Mouse (Mus musculus): ENCODE results near the gene Ttc41. TPM values are rescaled to one million over a fixed set of nuclear protein-coding genes. Genes with fewer than 3 reads are reported as not detected.
"Not testable (repeated sequence)": the region's sequence is repeated elsewhere in the genome, so short reads cannot be mapped to it uniquely, and the experiment has no call there.

Gene Ttc41
- 0.48 to 1.4 TPM (median 1.1 TPM) in 3 replicates for total RNA-seq (2017)

DNA sequence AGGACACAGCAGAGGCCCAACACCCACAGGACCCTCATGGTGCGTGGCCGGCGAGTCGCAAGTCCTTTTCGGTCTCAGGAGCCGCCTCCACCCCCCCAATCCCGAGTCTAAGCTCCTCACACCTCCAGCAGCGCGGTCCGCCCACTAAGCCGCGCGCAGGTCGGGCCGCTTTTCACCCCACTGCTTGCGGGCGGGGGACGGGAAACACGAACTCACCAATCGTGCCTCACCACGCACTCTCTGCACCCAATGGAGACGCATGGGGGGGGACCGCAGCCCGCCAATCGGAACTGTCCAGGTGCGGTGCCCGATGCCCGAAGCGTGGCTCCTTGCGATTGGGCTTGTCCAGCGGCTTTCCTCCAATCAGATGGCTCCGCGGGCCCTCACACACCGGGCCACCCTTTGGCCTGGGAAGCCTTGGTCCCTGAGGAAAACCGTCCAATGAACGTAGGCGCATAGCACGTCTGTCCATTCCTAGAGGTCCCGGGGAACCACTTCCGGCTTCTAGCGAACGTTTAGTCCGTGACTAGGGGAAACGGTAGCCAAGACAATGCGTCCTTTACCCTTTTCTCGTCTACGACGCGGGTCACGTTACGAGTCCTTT, at the start of gene Ttc41, which contains the start of gene Hsp90b1:
TSS of gene Ttc41 (plus strand) at position 494 of the 604 bp plus-strand sequence.
TSS of gene Hsp90b1 (minus strand) at position 192 of the 604 bp plus-strand sequence.
- ATAC-seq (replicated peaks; ENCODE audit: insufficient number of reproducible peaks, low FRiP score, low TSS enrichment, poor library complexity, severe bottlenecking) = peak; percentile 84

- not testable (repeated sequence) for ATAC-seq (replicated peaks; ENCODE audit: insufficient number of reproducible peaks, low FRiP score, low TSS enrichment, poor library complexity, severe bottlenecking)
Measured at GRCm38 (mm10) chr10:86670550-86670949, 35.1 kb upstream of the Ttc41 start.

DNA sequence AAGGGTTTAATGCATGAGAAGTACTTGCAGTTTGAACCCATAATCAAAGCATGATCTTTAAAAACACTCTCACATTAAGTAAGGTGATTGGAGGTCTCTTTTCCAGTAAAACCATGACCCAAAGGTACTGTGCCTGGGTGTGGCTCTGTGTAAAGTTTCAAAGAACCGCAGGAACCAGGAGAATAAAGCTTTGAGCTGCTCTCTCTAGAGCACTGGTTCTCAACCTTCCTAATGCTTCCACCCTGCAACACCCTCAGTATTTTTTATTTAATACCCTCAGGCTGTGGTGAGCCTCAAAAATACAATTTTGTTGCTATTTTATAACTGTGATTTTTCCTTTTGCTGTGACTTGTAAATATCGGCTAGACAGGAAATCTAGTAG, 20.8 kb upstream of the Ttc41 start:
- ATAC-seq (replicated peaks; ENCODE audit: insufficient number of reproducible peaks, low FRiP score, low TSS enrichment, poor library complexity, severe bottlenecking) = not testable (repeated sequence)

DNA sequence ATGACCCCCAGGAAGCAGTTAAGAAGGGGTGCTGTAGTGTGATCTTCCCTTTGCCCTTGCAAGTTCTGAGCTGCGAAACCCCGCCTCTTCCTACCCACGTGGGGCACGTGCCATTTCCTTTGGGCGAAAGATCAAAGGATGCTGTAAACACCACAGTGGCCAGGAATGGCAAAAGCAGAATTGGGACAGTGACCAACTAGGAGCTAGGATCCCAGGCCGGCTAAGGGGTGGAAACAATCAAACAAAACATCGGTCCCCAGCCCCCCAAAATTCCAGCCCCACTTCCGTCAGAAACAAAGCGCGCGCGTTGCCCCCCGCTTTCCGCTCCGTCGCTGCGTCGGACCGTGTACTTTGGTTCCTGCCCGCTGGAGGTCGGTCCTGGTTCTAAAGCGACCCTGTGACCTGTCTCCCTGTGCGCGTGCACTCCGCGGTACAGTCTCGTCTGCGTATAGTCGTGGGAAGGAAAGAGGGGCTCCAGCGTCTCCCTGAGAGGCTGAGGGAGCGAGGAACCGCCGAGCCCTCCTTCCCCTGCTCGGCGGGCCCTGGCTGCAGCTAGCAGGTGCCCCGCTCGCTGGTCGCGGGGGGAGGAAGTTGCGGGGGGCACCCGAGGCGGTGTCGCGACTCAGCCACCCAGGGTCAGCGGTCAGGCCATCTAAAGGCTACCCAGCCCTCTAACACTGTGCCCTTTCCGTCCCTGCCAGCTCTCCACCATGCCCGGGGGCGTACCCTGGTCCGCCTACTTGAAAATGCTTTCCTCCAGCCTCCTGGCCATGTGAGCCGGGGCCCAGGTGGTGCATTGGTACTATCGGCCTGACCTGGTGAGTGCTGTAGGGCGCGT, 20.2 kb upstream of the Ttc41 start:
- ATAC-seq (replicated peaks; ENCODE audit: insufficient number of reproducible peaks, low FRiP score, low TSS enrichment, poor library complexity, severe bottlenecking) = peak; percentile 79

DNA sequence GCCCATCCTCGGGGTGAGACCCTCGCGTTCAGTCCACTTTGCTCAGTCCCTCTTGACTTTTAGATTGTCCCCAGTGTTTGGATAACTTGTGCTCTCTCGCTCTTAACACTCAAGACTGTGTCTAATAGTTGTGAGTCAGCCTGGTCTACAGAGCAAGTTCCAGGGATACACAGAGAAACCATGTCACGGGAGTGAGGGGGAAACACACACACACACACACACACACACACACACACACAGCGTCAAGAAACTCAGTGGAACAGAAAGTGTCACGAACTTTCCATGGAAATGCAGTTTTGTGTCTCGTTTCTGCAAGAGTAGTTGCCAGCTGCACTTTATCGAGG, 19.6 kb upstream of the Ttc41 start:
- ATAC-seq (replicated peaks; ENCODE audit: insufficient number of reproducible peaks, low FRiP score, low TSS enrichment, poor library complexity, severe bottlenecking) = 0 out of 2 replicates have a peak, but pooled peaks have one; percentile 23

DNA sequence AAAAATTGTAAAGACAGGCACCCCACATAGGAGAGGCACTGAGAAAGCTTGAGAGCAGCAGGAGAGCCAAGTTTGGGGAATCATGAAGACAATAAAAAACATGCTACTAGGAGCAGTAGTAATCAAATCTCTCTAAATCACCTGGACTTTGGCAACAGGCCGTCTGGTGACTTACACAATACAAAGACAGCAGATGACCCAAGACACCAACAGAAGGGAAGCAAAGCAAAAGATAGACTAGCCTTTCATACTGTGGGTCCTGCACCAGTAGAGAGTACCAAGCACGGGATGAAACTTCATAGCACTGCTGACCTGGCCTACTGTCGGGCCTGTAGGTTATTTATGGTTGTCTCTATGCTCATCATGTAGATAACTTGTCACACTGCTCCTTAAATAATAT, 5.4 kb upstream of the Ttc41 start:
- no peak for ATAC-seq (replicated peaks; ENCODE audit: insufficient number of reproducible peaks, low FRiP score, low TSS enrichment, poor library complexity, severe bottlenecking)

- ATAC-seq (replicated peaks; ENCODE audit: insufficient number of reproducible peaks, low FRiP score, low TSS enrichment, poor library complexity, severe bottlenecking) = no peak
Measured at GRCm38 (mm10) chr10:86700973-86701372, 4.6 kb upstream of the Ttc41 start.

DNA sequence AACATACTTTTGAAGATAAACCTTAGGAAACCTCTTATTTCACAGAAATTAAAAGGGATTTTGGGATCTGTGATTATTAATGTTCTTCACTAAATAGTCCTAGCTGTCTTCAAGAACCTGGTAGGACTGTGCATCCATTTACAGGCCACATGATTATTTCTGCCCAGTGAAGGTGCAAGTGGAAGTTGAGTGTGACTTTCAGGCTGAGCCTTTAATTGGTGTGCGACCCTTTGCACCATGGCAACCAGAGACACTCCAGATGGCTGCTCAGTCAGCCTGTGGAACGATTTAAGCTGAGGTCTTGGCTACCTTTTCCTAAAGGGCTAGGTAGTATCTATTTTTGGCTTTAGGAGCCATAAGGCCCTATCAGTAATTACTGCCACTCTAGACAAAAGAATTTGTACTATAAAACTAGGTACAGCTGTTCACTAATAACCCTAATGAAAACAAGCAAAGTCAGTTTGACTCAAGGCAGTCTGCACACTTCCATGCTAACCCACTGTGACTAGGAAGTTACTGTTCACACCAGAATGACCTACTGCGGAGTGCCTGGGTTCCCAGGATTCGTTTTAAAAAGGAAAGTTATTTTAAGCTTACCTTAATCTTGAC, 3.2 kb upstream of the Ttc41 start:
- no peak for ATAC-seq (replicated peaks; ENCODE audit: insufficient number of reproducible peaks, low FRiP score, low TSS enrichment, poor library complexity, severe bottlenecking)

DNA sequence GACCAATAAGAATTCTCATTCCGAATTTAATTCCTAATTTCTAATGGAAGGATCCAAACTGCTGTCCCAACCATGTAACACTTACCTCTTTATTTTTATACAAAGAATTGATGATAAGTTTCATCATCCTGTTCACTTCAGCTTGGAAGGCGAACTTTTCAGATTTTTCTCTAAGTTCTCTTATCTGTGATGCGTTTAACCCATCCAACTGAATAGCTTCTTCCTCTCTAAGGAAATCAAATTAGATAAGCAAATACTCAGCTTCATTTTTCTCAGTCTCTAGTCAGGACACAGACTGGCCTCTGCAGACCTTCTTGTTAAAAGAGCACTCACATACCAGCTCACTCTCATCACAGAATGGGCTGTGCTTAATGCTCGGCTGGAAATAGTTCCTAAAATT, 2.2 kb upstream of the Ttc41 start:
- ATAC-seq (replicated peaks; ENCODE audit: insufficient number of reproducible peaks, low FRiP score, low TSS enrichment, poor library complexity, severe bottlenecking) = no peak

GRCm38 (mm10) chr10:86704141-86704540, 1.5 kb upstream of the Ttc41 start:
- ATAC-seq (replicated peaks; ENCODE audit: insufficient number of reproducible peaks, low FRiP score, low TSS enrichment, poor library complexity, severe bottlenecking) = no peak

DNA sequence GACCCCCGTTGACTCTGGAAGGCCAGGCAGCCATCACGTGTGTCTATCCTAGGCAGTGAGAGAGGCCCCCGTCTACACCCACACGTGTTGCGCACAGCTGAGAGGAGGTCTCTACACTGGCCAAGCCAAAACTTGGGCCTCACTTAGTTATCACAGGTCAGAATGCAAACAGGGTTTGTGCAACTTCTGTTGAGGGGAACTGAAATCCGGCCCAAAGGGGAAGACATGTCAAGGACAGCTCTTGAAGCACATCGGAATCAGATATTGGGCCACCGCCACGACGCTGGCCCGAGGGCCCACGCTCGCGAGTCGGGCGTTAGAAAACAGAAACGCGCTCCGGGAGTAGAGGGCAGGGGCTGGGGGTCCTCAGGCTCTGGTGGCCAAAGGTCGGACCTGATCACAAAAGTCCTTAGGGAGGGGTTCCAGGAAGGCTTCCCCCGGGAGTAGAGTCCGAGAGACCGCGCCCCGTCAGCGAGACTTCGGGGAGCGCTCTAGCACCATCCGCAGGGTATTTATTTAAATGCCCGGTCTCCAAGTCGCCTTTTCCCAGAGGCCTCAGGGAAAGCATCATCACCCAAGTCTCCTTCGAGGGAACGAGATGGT, 921 bp upstream of the Ttc41 start:
- ATAC-seq (replicated peaks; ENCODE audit: insufficient number of reproducible peaks, low FRiP score, low TSS enrichment, poor library complexity, severe bottlenecking) = peak; percentile 24

- peak; percentile 74 for ATAC-seq (replicated peaks; ENCODE audit: insufficient number of reproducible peaks, low FRiP score, low TSS enrichment, poor library complexity, severe bottlenecking)
Measured at GRCm38 (mm10) chr10:86705922-86706752, 526 bp downstream of the Ttc41 start.

DNA sequence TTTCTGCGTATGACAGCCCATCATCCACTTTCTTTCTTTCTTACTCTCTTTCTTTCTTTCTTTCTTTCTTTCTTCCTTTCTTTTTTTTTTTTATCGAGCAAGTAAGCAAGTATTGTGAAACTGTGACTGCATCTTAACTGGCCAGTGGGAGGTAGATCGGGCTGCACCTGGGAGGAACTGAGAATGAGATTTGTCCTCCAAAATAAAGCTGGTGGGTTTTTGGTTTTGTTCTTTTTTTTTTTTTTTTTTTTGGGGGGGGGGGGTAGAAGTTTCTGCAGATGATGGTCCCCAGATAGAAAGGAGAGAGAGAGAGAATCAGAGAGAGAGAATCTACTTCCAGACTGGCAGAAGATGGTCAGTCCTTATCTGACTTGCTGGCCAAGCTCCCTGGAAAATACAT, 1.5 kb downstream of the Ttc41 start:
- ATAC-seq (replicated peaks; ENCODE audit: insufficient number of reproducible peaks, low FRiP score, low TSS enrichment, poor library complexity, severe bottlenecking) = no peak

DNA sequence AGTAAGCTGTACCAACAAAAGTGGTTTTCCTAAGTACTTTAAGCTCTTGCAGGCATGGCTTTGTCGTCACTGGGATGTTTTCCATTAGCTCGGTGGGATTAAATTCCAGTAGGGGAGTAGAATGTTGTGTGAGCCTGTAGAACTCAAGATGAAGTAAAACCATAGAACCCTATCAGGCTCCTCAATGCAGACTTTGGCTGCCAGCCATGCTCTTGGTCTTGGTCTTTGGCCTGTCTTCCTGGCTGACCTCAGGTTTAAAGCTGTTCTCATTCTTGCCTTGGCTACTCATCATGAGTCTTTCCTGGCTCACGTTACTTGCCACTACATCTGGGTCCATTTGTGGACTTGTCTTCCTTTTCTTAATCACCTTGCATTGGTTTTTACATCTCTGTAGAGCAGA, 6.5 kb downstream of the Ttc41 start:
- no peak for ATAC-seq (replicated peaks; ENCODE audit: insufficient number of reproducible peaks, low FRiP score, low TSS enrichment, poor library complexity, severe bottlenecking)

DNA sequence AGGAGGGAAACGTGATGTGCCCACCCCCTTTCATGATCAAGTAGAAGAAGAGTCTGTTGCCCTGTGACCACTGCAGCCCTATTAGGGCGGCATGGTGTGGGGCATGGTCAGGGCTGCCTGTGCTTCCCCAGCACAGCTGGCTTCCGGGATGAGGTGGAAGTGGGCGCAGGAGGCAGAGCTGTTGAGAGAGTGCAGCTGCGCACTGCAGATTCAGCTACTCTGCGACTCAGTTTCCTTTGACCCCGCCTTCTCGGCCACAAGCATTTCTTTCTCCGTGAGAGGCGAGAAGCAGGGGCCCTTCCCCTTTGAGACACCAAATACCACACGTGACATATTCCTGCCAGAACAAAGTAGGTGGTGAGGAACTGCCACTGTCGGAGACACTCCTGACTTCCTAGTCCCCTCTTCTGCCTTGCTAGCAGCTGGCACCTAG, 22.0 kb downstream of the Ttc41 start:
- peak; percentile 74 for ATAC-seq (replicated peaks; ENCODE audit: insufficient number of reproducible peaks, low FRiP score, low TSS enrichment, poor library complexity, severe bottlenecking)

DNA sequence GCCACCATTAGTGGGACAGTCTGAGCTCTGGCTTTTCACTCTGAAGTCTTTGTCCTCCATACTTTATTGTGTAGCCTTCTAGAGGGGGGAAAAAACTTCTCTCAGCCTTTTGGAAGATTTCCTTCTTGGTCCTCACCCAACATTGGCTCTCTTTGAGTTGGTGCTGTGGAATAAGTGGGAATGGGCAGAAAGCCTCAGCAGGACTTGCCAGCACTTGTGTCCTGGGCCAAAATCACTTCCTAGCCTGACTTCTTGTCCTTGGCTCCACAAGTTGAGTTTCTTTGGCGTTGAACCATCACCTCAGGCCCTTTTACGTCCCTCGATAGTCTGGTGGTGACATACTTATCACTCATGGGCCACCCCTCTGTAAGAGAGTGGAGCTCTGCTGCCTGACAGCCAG, 22.6 kb downstream of the Ttc41 start:
- ATAC-seq (replicated peaks; ENCODE audit: insufficient number of reproducible peaks, low FRiP score, low TSS enrichment, poor library complexity, severe bottlenecking) = no peak

- ATAC-seq (replicated peaks; ENCODE audit: insufficient number of reproducible peaks, low FRiP score, low TSS enrichment, poor library complexity, severe bottlenecking) = peak; percentile 46; the same call in 1 of the 2 replicates
Measured at GRCm38 (mm10) chr10:86730823-86731499, 25.4 kb downstream of the Ttc41 start.

DNA sequence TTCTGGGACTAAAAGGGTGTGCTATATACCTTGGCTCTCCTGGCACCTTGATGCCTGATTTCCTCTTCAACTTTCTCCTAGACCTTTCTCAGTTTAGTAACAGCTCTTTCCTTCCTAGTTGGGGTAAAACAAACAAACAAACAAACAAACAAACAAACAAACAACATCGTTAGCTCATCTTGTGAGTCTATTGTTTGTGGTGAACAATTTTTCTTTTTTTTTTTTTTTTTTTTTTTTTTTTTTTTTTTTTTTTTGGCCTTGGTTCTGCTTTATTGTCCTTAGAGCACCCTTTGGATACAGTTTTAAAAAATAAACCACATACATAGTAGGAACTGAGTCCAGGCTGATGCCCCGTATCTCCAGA, 25.9 kb downstream of the Ttc41 start:
- no peak for ATAC-seq (replicated peaks; ENCODE audit: insufficient number of reproducible peaks, low FRiP score, low TSS enrichment, poor library complexity, severe bottlenecking)
